Mouse (Mus musculus) left cerebral cortex, adult 9 months (tissue): Measurements from ENCODE around the gene Rbl1.

Experiments
- DNase-seq, 2 experiments: peaks; one replicate each; pipeline ENCODE4 v3.0.0; 2022; ENCODE audit warnings: low spot score in 2 of 2

Gene Rbl1

GRCm38 (mm10) chr2:157133769-157134478 lies 70.4 kb downstream of the Rbl1 start:
- no peak for DNase-seq

GRCm38 (mm10) chr2:157132686-157133540 lies 71.4 kb downstream of the Rbl1 start:
- no peak for DNase-seq

- no peak for DNase-seq
These were observed 72.2 kb downstream of the Rbl1 start for GRCm38 (mm10) chr2:157132086-157132485.

- DNase-seq = no peak
These were observed 73.4 kb downstream of the Rbl1 start for GRCm38 (mm10) chr2:157130813-157131514.

GRCm38 (mm10) chr2:157129601-157130164 lies 74.7 kb downstream of the Rbl1 start:
- DNase-seq = no peak

- no peak for DNase-seq
These were observed 75.2 kb downstream of the Rbl1 start for GRCm38 (mm10) chr2:157129096-157129495.

- no peak for DNase-seq
These were observed 76.3 kb downstream of the Rbl1 start for GRCm38 (mm10) chr2:157128072-157128471.

GRCm38 (mm10) chr2:157127370-157127769 lies 77.0 kb downstream of the Rbl1 start:
- no peak for DNase-seq

GRCm38 (mm10) chr2:157125246-157125645 lies 79.1 kb downstream of the Rbl1 start:
- no peak for DNase-seq

GRCm38 (mm10) chr2:157121766-157122165 lies 82.6 kb downstream of the Rbl1 start:
- DNase-seq = no peak

- DNase-seq = no peak
These were observed 85.3 kb downstream of the Rbl1 start for GRCm38 (mm10) chr2:157119075-157119474.

- no peak for DNase-seq
These were observed 85.8 kb downstream of the Rbl1 start for GRCm38 (mm10) chr2:157118556-157118955.

GRCm38 (mm10) chr2:157116964-157117363 lies 87.4 kb downstream of the Rbl1 start:
- DNase-seq = no peak

- DNase-seq = no peak
These were observed 96.1 kb downstream of the Rbl1 start for GRCm38 (mm10) chr2:157108236-157108635.

- DNase-seq = no peak
These were observed 99.9 kb downstream of the Rbl1 start for GRCm38 (mm10) chr2:157104454-157104853.

- DNase-seq = no peak
These were observed 102.1 kb downstream of the Rbl1 start for GRCm38 (mm10) chr2:157102256-157102655.

- DNase-seq = no peak
These were observed 102.7 kb downstream of the Rbl1 start for GRCm38 (mm10) chr2:157101650-157102049.

GRCm38 (mm10) chr2:157100319-157100605 lies 104.1 kb downstream of the Rbl1 start:
- DNase-seq = no peak

- DNase-seq = no peak
These were observed 104.6 kb downstream of the Rbl1 start for GRCm38 (mm10) chr2:157099532-157100318.
